8 mouse cellular contexts compared by ENCODE assay signal in the genomic region with DNA sequence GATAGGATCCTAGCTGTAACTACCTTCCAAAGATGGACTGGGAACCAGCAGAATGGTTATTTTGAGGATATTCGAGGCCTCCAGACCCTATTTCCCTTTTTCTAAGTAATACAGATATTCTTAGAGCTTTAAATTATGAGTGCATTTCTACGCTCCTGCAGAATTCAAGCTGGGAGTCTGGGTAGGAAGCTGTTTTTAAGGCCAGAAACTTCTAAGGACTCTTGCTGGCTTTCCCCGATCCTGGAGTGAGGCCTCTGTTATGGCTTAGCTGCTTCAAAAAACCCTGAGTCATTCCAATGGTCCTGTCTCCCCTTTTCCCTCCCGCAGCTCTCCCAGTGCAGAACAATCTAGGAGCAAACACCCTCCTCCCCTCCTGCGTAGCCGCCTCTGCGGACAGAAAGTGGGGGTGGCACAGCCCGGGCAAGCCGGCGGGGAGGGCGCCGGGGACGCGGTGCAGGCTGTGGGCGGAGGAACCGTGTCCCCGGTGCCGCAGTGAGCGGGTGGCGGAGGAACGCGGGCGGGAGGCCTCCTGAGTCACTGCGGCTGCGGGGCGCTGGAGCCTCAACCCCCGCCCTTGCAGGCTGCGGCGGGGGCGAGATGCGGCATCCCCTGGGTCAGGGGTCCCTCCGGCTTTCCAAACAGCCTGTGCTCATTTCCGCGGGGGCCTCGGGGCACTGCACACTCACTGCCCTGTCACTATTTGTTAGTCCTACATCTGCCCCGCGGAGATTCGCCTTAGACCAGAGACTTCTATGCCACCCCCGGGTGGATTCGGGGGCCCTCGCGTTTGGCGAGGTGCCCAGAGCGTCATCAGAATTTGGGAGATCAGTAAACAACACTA. TPM values are rescaled to one million over a fixed set of nuclear protein-coding genes. Genes with fewer than 3 reads are reported as not detected.
DNase-seq lines count a peak whose midpoint lies in the region; ATAC-seq and TF ChIP-seq lines count a peak whose summit lies in the region.

No protein-coding gene starts in this region.

- DNase-seq in NIH3T3 (ENCODE audit: low read depth), result peak; percentile 90
- peak; percentile 95 for DNase-seq in cerebellum, adult 9-11 months
- DNase-seq in frontal cortex, postnatal 14 days (ENCODE audit: low spot score in 2 of 2), result peak; percentile 58 to 71
- DNase-seq in hindbrain, embryonic 11.5 days (ENCODE audit: low spot score), result peak; percentile 69
- DNase-seq in layer of hippocampus, postnatal 25 days (ENCODE audit: extremely low spot score in 1 of 2, low spot score in 1 of 2), result peak; percentile 60 to 72
- DNase-seq in lung, postnatal 0 days (ENCODE audit: low spot score), result peak; percentile 86
- DNase-seq in retina, postnatal 7 days (ENCODE audit: low read depth, low spot score), result peak; percentile 46
- no peak for DNase-seq in T-cell, adult 2 months (ENCODE audit: low spot score)

- H3K4me3 ChIP-seq in hindbrain, embryonic 11.5 days (ENCODE audit: low read depth, low read length), result peak overlapping the region; percentile 51
- peak overlapping the region; percentile 52 for H3K4me3 ChIP-seq in lung, postnatal 0 days (ENCODE audit: low read depth, low read length)

- 3% methylated on average over 40 of the region's 44 CpGs for WGBS in hindbrain, embryonic 11.5 days
- WGBS in lung, postnatal 0 days, result 4% methylated on average over 43 of the region's 44 CpGs

- ATAC-seq in hindbrain, embryonic 11.5 days (ENCODE audit: low FRiP score), result peak; percentile 81
- peak; percentile 90 for ATAC-seq in lung, postnatal 0 days

- no peaks in the 10 kb centered on the region; the same call in 1 of the 2 replicates for H3K4me1 ChIP-seq in hindbrain, embryonic 11.5 days (replicated peaks; ENCODE audit: control insufficient read depth, insufficient read depth, low read length)
- no peaks in the 10 kb centered on the region for H3K4me1 ChIP-seq in lung, postnatal 0 days (ENCODE audit: insufficient read depth, low read depth, low read length)

- no peak for TF ChIP-seq EP300 in lung, postnatal 0 days (IDR thresholded peaks at IDR 0.05)

- no peak for TF ChIP-seq CTCF in lung, postnatal 0 days (IDR thresholded peaks at IDR 0.05)

- no peaks in the 10 kb centered on the region for H3K9me3 ChIP-seq in hindbrain, embryonic 11.5 days (ENCODE audit: control insufficient read depth, low read length)
- no peaks in the 10 kb centered on the region for H3K9me3 ChIP-seq in lung, postnatal 0 days (ENCODE audit: low read length)

- H3K36me3 ChIP-seq in hindbrain, embryonic 11.5 days (ENCODE audit: control insufficient read depth, insufficient read depth, low read length), result no peaks in the 10 kb centered on the region
- no peaks in the 10 kb centered on the region for H3K36me3 ChIP-seq in lung, postnatal 0 days (ENCODE audit: insufficient read depth, low read length)

- H3K9ac ChIP-seq in hindbrain, embryonic 11.5 days (ENCODE audit: low read depth, low read length), result peak overlapping the region; percentile 74
- H3K9ac ChIP-seq in lung, postnatal 0 days (replicated peaks; ENCODE audit: low read depth), result peak overlapping the region; percentile 64

- peak overlapping the region; percentile 89 for H3K4me2 ChIP-seq in hindbrain, embryonic 11.5 days (replicated peaks; ENCODE audit: low read depth, low read length)
- H3K4me2 ChIP-seq in lung, postnatal 0 days (replicated peaks; ENCODE audit: low read depth, low read length), result peak overlapping the region; percentile 92

- no peaks in the 10 kb centered on the region for H3K27me3 ChIP-seq in hindbrain, embryonic 11.5 days (ENCODE audit: control insufficient read depth, insufficient read depth, low read length)
- H3K27me3 ChIP-seq in lung, postnatal 0 days (replicated peaks; ENCODE audit: insufficient read depth, low read length), result no peaks in the 10 kb centered on the region

- H3K27ac ChIP-seq in hindbrain, embryonic 11.5 days (ENCODE audit: low read depth, low read length), result no peak overlapping the region
- H3K27ac ChIP-seq in lung, postnatal 0 days (ENCODE audit: low read length), result peak overlapping the region; percentile 76

RNA-seq across cellular contexts. Expression of a gene that starts 34.7 kb away (rescaled TPM):
- polyA plus RNA-seq in hindbrain, embryonic 11.5 days (2014; fragmentation: Nextera tagmentation; extraction: Ambion mirVana), result 56.7 and 66.8 TPM in 2 replicates
- 1,000 to 10,000 TPM; 1,881 to 1,910 TPM for total RNA-seq in layer of hippocampus, postnatal 25 days (2021)
- polyA plus RNA-seq in lung, postnatal 0 days (2015; fragmentation: Nextera tagmentation; extraction: Ambion mirVana), result 0.24 and 0.69 TPM in 2 replicates

Comparison
In these comparisons a context has a peak if more than half of its experiments do, and no peak if none do; other contexts are left out.
1. RNA of a gene that starts 34.7 kb away (polyA plus RNA-seq): 56.7 to 66.8 TPM in hindbrain, embryonic 11.5 days; 0.24 to 0.69 TPM in lung, postnatal 0 days; every median in the first group is over 10 times any median in the second.